Mouse (Mus musculus): ENCODE results near the gene Myo18b. TPM values are rescaled to one million over a fixed set of nuclear protein-coding genes. Genes with fewer than 3 reads are reported as not detected.

The Myo18b gene
- polyA plus RNA-seq, 1 experiment from 2014 or later: 0.19 TPM

- no peak for DNase-seq (ENCODE audit: low spot score)
- Histone ChIP-seq H3K36me3 (replicated peaks) (no peaks in the 10 kb centered on the region), H3K4me3 (no peak overlapping the region), H3K27ac (replicated peaks) (no peak overlapping the region), H3K27me3 (replicated peaks; ENCODE audit: low read depth, poor library complexity, severe bottlenecking) (no peaks in the 10 kb centered on the region), H3K4me1 (no peaks in the 10 kb centered on the region), H3K9me3 (no peaks in the 10 kb centered on the region)
- WGBS: 86% methylated on average over 8 of the region's 8 CpGs
Observed at GRCm38 (mm10) chr5:112786031-112786430, 110.1 kb downstream of the Myo18b start.

- no peaks in the 10 kb centered on the region for H3K4me1 ChIP-seq
- no peak overlapping the region for H3K27ac ChIP-seq (replicated peaks)
- no peaks in the 10 kb centered on the region for H3K27me3 ChIP-seq (replicated peaks; ENCODE audit: low read depth, poor library complexity, severe bottlenecking)
- H3K4me3 ChIP-seq: no peak overlapping the region
- 89% methylated on average over 7 of the region's 7 CpGs for WGBS
- H3K9me3 ChIP-seq: no peaks in the 10 kb centered on the region
- DNase-seq (ENCODE audit: low spot score): no peak
- H3K36me3 ChIP-seq (replicated peaks): no peaks in the 10 kb centered on the region
Observed at GRCm38 (mm10) chr5:112781719-112782118, 114.4 kb downstream of the Myo18b start.

GRCm38 (mm10) chr5:112781231-112781630, 114.9 kb downstream of the Myo18b start:
- no peak for DNase-seq (ENCODE audit: low spot score)
- Histone ChIP-seq H3K4me1 (no peaks in the 10 kb centered on the region), H3K27ac (replicated peaks) (no peak overlapping the region), H3K9me3 (no peaks in the 10 kb centered on the region), H3K27me3 (replicated peaks; ENCODE audit: low read depth, poor library complexity, severe bottlenecking) (no peaks in the 10 kb centered on the region), H3K4me3 (no peak overlapping the region), H3K36me3 (replicated peaks) (no peaks in the 10 kb centered on the region)
- 90% methylated on average over 4 of the region's 4 CpGs for WGBS

GRCm38 (mm10) chr5:112780383-112780782, 115.8 kb downstream of the Myo18b start:
- H3K4me1 ChIP-seq: no peaks in the 10 kb centered on the region
- WGBS: 87% methylated on average over 5 of the region's 5 CpGs
- no peak overlapping the region for H3K27ac ChIP-seq (replicated peaks)
- no peak for DNase-seq (ENCODE audit: low spot score)
- no peak overlapping the region for H3K4me3 ChIP-seq
- H3K36me3 ChIP-seq (replicated peaks): no peaks in the 10 kb centered on the region
- no peaks in the 10 kb centered on the region for H3K27me3 ChIP-seq (replicated peaks; ENCODE audit: low read depth, poor library complexity, severe bottlenecking)
- H3K9me3 ChIP-seq: no peaks in the 10 kb centered on the region

- DNase-seq (ENCODE audit: low spot score): no peak
- H3K9me3 ChIP-seq: no peaks in the 10 kb centered on the region
- H3K36me3 ChIP-seq (replicated peaks): no peaks in the 10 kb centered on the region
- peaks cover 12% of the 10 kb centered on the region for H3K4me1 ChIP-seq
- H3K27ac ChIP-seq (replicated peaks): no peak overlapping the region
- no peaks in the 10 kb centered on the region for H3K27me3 ChIP-seq (replicated peaks; ENCODE audit: low read depth, poor library complexity, severe bottlenecking)
- H3K4me3 ChIP-seq: no peak overlapping the region
- WGBS: 77% methylated on average over 15 of the region's 15 CpGs
Observed at GRCm38 (mm10) chr5:112776781-112777405, 119.3 kb downstream of the Myo18b start.

- Histone ChIP-seq H3K4me3 (no peak overlapping the region), H3K4me1 (peaks cover 39% of the 10 kb centered on the region), H3K9me3 (no peaks in the 10 kb centered on the region), H3K36me3 (replicated peaks) (no peaks in the 10 kb centered on the region), H3K27me3 (replicated peaks; ENCODE audit: low read depth, poor library complexity, severe bottlenecking) (no peaks in the 10 kb centered on the region), H3K27ac (replicated peaks) (no peak overlapping the region)
- 42% methylated on average over 4 of the region's 4 CpGs for WGBS
- no peak for DNase-seq (ENCODE audit: low spot score)
Observed at GRCm38 (mm10) chr5:112773429-112773828, 122.7 kb downstream of the Myo18b start.

GRCm38 (mm10) chr5:112771376-112771901, 124.7 kb downstream of the Myo18b start:
- WGBS: 65% methylated on average over 6 of the region's 6 CpGs
- Histone ChIP-seq H3K4me3 (no peak overlapping the region), H3K36me3 (replicated peaks) (no peaks in the 10 kb centered on the region), H3K9me3 (no peaks in the 10 kb centered on the region), H3K4me1 (peaks cover 47% of the 10 kb centered on the region), H3K27ac (replicated peaks) (no peak overlapping the region), H3K27me3 (replicated peaks; ENCODE audit: low read depth, poor library complexity, severe bottlenecking) (no peaks in the 10 kb centered on the region)
- no peak for DNase-seq (ENCODE audit: low spot score)

- Histone ChIP-seq H3K4me3 (no peak overlapping the region), H3K27me3 (replicated peaks; ENCODE audit: low read depth, poor library complexity, severe bottlenecking) (0 out of 2 replicates have a peak, but pooled peaks cover 1% of the 10 kb centered on the region), H3K4me1 (peaks cover 47% of the 10 kb centered on the region), H3K9me3 (no peaks in the 10 kb centered on the region), H3K27ac (replicated peaks) (no peak overlapping the region), H3K36me3 (replicated peaks) (no peaks in the 10 kb centered on the region)
- DNase-seq (ENCODE audit: low spot score): no peak
- WGBS: 40% methylated on average over 4 of the region's 4 CpGs
Observed at GRCm38 (mm10) chr5:112769721-112770119, 126.4 kb downstream of the Myo18b start.

- 58% methylated on average over 11 of the region's 11 CpGs for WGBS
- no peaks in the 10 kb centered on the region for H3K36me3 ChIP-seq (replicated peaks)
- no peak overlapping the region for H3K27ac ChIP-seq (replicated peaks)
- peaks cover 47% of the 10 kb centered on the region for H3K4me1 ChIP-seq
- H3K4me3 ChIP-seq: no peak overlapping the region
- no peak for DNase-seq (ENCODE audit: low spot score)
- H3K27me3 ChIP-seq (replicated peaks; ENCODE audit: low read depth, poor library complexity, severe bottlenecking): 0 out of 2 replicates have a peak, but pooled peaks cover 5% of the 10 kb centered on the region
- H3K9me3 ChIP-seq: no peaks in the 10 kb centered on the region
Observed at GRCm38 (mm10) chr5:112769020-112769720, 127.0 kb downstream of the Myo18b start.

GRCm38 (mm10) chr5:112768556-112768955, 127.6 kb downstream of the Myo18b start:
- 96% methylated on average over 5 of the region's 5 CpGs for WGBS
- Histone ChIP-seq H3K36me3 (replicated peaks) (no peaks in the 10 kb centered on the region), H3K4me3 (no peak overlapping the region), H3K4me1 (peaks cover 44% of the 10 kb centered on the region), H3K27ac (replicated peaks) (no peak overlapping the region), H3K9me3 (no peaks in the 10 kb centered on the region), H3K27me3 (replicated peaks; ENCODE audit: low read depth, poor library complexity, severe bottlenecking) (0 out of 2 replicates have a peak, but pooled peaks cover 5% of the 10 kb centered on the region)
- no peak for DNase-seq (ENCODE audit: low spot score)

- H3K4me1 ChIP-seq: no peaks in the 10 kb centered on the region
- 78% methylated on average over 3 of the region's 3 CpGs for WGBS
- DNase-seq (ENCODE audit: low spot score): no peak
- no peak overlapping the region for H3K27ac ChIP-seq (replicated peaks)
- H3K27me3 ChIP-seq (replicated peaks; ENCODE audit: low read depth, poor library complexity, severe bottlenecking): 0 out of 2 replicates have a peak, but pooled peaks cover 5% of the 10 kb centered on the region
- H3K36me3 ChIP-seq (replicated peaks): no peaks in the 10 kb centered on the region
- no peaks in the 10 kb centered on the region for H3K9me3 ChIP-seq
- no peak overlapping the region for H3K4me3 ChIP-seq
Observed at GRCm38 (mm10) chr5:112761415-112762075, 134.6 kb downstream of the Myo18b start.

GRCm38 (mm10) chr5:112755581-112755980, 140.6 kb downstream of the Myo18b start:
- H3K36me3 ChIP-seq (replicated peaks): no peaks in the 10 kb centered on the region
- H3K27ac ChIP-seq (replicated peaks): no peak overlapping the region
- H3K4me1 ChIP-seq: peaks cover 8% of the 10 kb centered on the region; the same call in 1 of the 2 replicates
- H3K27me3 ChIP-seq (replicated peaks; ENCODE audit: low read depth, poor library complexity, severe bottlenecking): 0 out of 2 replicates have a peak, but pooled peaks cover 3% of the 10 kb centered on the region
- no peaks in the 10 kb centered on the region for H3K9me3 ChIP-seq
- no peak overlapping the region for H3K4me3 ChIP-seq
- 35% methylated on average over 10 of the region's 10 CpGs for WGBS
- no peak for DNase-seq (ENCODE audit: low spot score)
